Mouse (Mus musculus): ENCODE data around the gene Tada3.

DNA sequence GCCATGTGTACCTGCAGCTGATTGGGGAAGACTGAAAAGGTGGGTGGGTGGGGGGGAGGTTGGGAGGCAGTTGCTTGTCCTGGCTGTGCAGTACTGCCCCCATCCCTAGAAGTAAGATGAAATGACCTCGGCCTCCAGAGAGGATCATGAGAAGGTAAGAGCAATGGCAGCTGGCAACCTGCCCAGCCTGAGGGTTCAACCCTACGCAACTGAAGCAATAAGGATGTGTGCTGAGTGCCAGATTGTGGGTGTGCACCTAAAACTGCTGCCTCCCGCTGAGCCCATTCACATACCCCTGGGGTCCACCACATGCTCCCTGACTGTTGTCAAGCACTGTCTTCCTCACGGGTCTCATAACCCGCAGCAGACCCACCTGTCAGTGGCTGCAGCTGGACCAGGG, 38.7 kb upstream of the Tada3 start:
- TF ChIP-seq POLR2A (IDR thresholded peaks at IDR 0.05; ENCODE audit: control insufficient read depth, low read depth, low read length): no peak
- TF ChIP-seq CTCF (IDR thresholded peaks at IDR 0.05; ENCODE audit: control insufficient read depth, insufficient read depth, insufficient replicate concordance, low read depth, low read length): no peak

All from testis, adult 2 months (tissue).